Mouse (Mus musculus) intestine, embryonic 16.5 days (tissue): ENCODE measurements around the gene Rab37. TPM values are rescaled to one million over a fixed set of nuclear protein-coding genes. Genes with fewer than 3 reads are reported as not detected.

ENCODE experiments used
- ATAC-seq: fragments of 200-750 bp; cut with Nextera tagmentation; 2 replicates; pipeline ENCODE4 v1.8.0; 2017; ENCODE audit warnings: moderate TSS enrichment, moderate library complexity
- H3K27ac ChIP-seq: fragments of 300-500 bp; sonication (generic); 2 replicates; pipeline ENCODE4 v1.5.1; 2014; ENCODE audit warnings: mild to moderate bottlenecking, low read length
- H3K27me3 ChIP-seq: fragments of 300-500 bp; sonication (generic); replicated peaks from 2 replicates; pipeline ENCODE4 v1.6.1; 2014; ENCODE audit warnings: low read length, control low read depth, mixed read lengths; ENCODE audit not compliant: control insufficient read depth, insufficient read depth
- H3K36me3 ChIP-seq: fragments of 300-500 bp; sonication (generic); 2 replicates; pipeline ENCODE4 v1.6.1; 2014; ENCODE audit warnings: low read length, control low read depth; ENCODE audit not compliant: control insufficient read depth, insufficient read depth
- H3K4me1 ChIP-seq: fragments of 300-500 bp; sonication (generic); 2 replicates; pipeline ENCODE4 v1.6.1; 2014; ENCODE audit warnings: low read length, control low read depth, mixed read lengths; ENCODE audit not compliant: control insufficient read depth, insufficient read depth
- H3K4me2 ChIP-seq: fragments of 300-500 bp; sonication (generic); 2 replicates; pipeline ENCODE4 v1.6.1; 2014; ENCODE audit warnings: low read depth, low read length, control low read depth
- H3K4me3 ChIP-seq: fragments of 300-500 bp; sonication (generic); 2 replicates; pipeline ENCODE4 v1.5.1; 2014; ENCODE audit warnings: mild to moderate bottlenecking, low read length
- H3K9ac ChIP-seq: fragments of 300-500 bp; sonication (generic); 2 replicates; pipeline ENCODE4 v1.6.1; 2014; ENCODE audit warnings: low read depth, low read length
- H3K9me3 ChIP-seq: fragments of 300-500 bp; sonication (generic); 2 replicates; pipeline ENCODE4 v1.6.1; 2016; ENCODE audit warnings: low read length, control low read depth; ENCODE audit not compliant: control insufficient read depth
- WGBS: fragments of 180-500 bp; shearing (Covaris S2); extraction: QIAGEN DNeasy Blood & Tissue Kit; methylation state at CpG from one replicate; pipeline ENCODE4 v1.1.7; 2014; 5-methylcytosine and 5-hydroxymethylcytosine counted together
- polyA plus RNA-seq: library from polyadenylated mRNA; unstranded; fragments of >200 nt; fragmentation: Nextera tagmentation; extraction: Ambion mirVana; gene quantifications from 2 replicates; pipeline ENCODE4 v1.2.1, GENCODE M21; 2015

Gene Rab37
- polyA plus RNA-seq, 1 experiment from 2014 or later = 4.2 TPM

- no peak overlapping the region for H3K4me2 ChIP-seq
- H3K4me1 ChIP-seq = no peaks in the 10 kb centered on the region; the same call in 1 of the 2 replicates
- ATAC-seq = no peak; the same call in 1 of the 2 replicates
- no peaks in the 10 kb centered on the region for H3K9me3 ChIP-seq
- no peaks in the 10 kb centered on the region for H3K36me3 ChIP-seq
- no peaks in the 10 kb centered on the region for H3K27me3 ChIP-seq
- H3K27ac ChIP-seq = no peak overlapping the region
- WGBS = 29% methylated on average over 16 of the region's 16 CpGs
- no peak overlapping the region for H3K4me3 ChIP-seq
- no peak overlapping the region for H3K9ac ChIP-seq
Observed at GRCm38 (mm10) chr11:115099241-115099840, 8.1 kb downstream of the Rab37 start.

- WGBS = 79% methylated on average over 5 of the region's 5 CpGs
- no peak for ATAC-seq
- Histone ChIP-seq H3K4me2 (no peak overlapping the region), H3K9ac (no peak overlapping the region), H3K27ac (no peak overlapping the region), H3K9me3 (no peaks in the 10 kb centered on the region), H3K4me3 (no peak overlapping the region), H3K27me3 (no peaks in the 10 kb centered on the region), H3K4me1 (no peaks in the 10 kb centered on the region; the same call in 1 of the 2 replicates), H3K36me3 (no peaks in the 10 kb centered on the region)
Observed at GRCm38 (mm10) chr11:115100032-115100621, 8.9 kb downstream of the Rab37 start.

GRCm38 (mm10) chr11:115100741-115101140, 9.5 kb downstream of the Rab37 start:
- WGBS = 43% methylated on average over 7 of the region's 7 CpGs

GRCm38 (mm10) chr11:115101615-115102051, 10.4 kb downstream of the Rab37 start:
- no peak overlapping the region for H3K27ac ChIP-seq
- no peak for ATAC-seq
- no peak overlapping the region for H3K9ac ChIP-seq
- H3K27me3 ChIP-seq = no peaks in the 10 kb centered on the region
- no peak overlapping the region for H3K4me2 ChIP-seq
- H3K9me3 ChIP-seq = no peaks in the 10 kb centered on the region
- H3K4me3 ChIP-seq = no peak overlapping the region
- 44% methylated on average over 6 of the region's 6 CpGs for WGBS
- H3K4me1 ChIP-seq = no peaks in the 10 kb centered on the region; the same call in 1 of the 2 replicates
- no peaks in the 10 kb centered on the region for H3K36me3 ChIP-seq

More at GRCm38 (mm10) chr11:115100741-115101140, 9.5 kb downstream of the Rab37 start:
- Histone ChIP-seq H3K9ac (no peak overlapping the region), H3K4me1 (no peaks in the 10 kb centered on the region; the same call in 1 of the 2 replicates), H3K27me3 (no peaks in the 10 kb centered on the region), H3K9me3 (no peaks in the 10 kb centered on the region), H3K4me2 (no peak overlapping the region), H3K27ac (no peak overlapping the region), H3K36me3 (no peaks in the 10 kb centered on the region), H3K4me3 (no peak overlapping the region)
- ATAC-seq = no peak

DNA sequence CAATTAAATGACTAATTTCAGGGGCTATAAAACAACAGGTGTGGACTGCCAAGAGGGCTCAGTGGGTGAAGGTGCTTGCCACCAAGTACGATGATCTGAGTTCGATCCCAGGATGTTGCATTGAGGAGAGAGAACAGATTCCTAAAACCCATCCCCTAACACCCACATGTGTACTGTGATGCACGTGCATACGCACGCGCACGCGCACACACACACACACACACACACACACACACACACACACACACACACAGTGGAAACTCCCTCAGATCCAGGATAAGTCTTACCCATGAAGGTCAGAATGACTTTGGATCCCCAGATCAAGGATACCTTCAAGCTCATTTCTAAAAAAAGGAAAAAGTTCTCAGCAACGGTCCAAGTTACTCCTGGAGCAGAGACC, 10.9 kb downstream of the Rab37 start:
- Histone ChIP-seq H3K9ac (no peak overlapping the region), H3K36me3 (no peaks in the 10 kb centered on the region), H3K27me3 (no peaks in the 10 kb centered on the region), H3K27ac (no peak overlapping the region), H3K4me2 (no peak overlapping the region), H3K9me3 (no peaks in the 10 kb centered on the region), H3K4me1 (peaks cover 3% of the 10 kb centered on the region; the same call in 1 of the 2 replicates), H3K4me3 (no peak overlapping the region)
- no peak for ATAC-seq
- WGBS = 91% methylated on average over 9 of the region's 9 CpGs

GRCm38 (mm10) chr11:115103470-115104413, 12.5 kb downstream of the Rab37 start:
- Histone ChIP-seq H3K4me2 (no peak overlapping the region), H3K9ac (no peak overlapping the region), H3K4me3 (no peak overlapping the region), H3K27me3 (no peaks in the 10 kb centered on the region), H3K9me3 (no peaks in the 10 kb centered on the region), H3K4me1 (peaks cover 8% of the 10 kb centered on the region; the same call in 1 of the 2 replicates), H3K36me3 (no peaks in the 10 kb centered on the region), H3K27ac (no peak overlapping the region)
- no peak for ATAC-seq
- 88% methylated on average over 25 of the region's 25 CpGs for WGBS

DNA sequence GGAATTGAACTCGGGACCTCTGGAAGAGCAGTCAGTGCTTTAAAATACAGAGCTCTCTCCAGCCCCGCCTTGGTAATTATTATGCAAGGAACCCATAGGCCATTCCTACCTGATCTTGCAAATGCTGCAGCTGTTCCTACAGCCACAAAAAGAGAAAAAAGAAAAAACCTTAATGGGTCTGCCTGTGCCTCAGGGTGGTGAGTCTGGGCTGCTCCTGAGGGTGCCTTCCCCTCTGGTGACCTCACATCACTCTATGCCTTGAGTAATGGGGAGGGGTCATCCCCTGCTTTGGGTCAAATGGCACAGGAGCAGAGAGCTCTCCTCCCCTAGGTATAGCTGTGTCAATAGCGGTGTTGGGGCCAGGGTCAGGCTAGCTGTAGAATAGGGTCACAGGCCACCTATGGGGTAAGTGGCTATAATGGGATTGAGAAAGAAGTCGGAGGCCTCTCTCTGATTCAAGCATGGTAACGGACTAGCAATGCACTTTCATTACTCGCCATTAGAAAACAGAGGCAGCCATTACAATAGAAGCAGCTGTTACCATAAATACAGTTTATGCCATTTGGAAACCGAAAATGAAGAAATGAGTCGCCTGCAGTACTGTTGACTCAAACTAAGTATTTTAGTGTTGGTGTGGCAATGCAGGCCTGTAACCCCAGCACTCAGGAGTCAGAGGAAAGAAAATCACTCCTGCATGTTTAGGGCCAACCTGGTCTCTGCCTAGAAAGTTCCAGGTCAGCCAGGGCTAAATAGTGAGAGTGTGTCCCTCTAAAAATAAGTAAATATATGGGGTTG, 13.7 kb downstream of the Rab37 start:
- H3K4me3 ChIP-seq = no peak overlapping the region
- 77% methylated on average over 8 of the region's 8 CpGs for WGBS

GRCm38 (mm10) chr11:115106638-115107037, 15.4 kb downstream of the Rab37 start:
- H3K9ac ChIP-seq = no peak overlapping the region
- H3K4me1 ChIP-seq = peaks cover 8% of the 10 kb centered on the region; the same call in 1 of the 2 replicates
- no peaks in the 10 kb centered on the region for H3K27me3 ChIP-seq
- no peak overlapping the region for H3K4me2 ChIP-seq
- no peak overlapping the region for H3K27ac ChIP-seq
- 87% methylated on average over 2 of the region's 2 CpGs for WGBS
- no peak for ATAC-seq
- no peaks in the 10 kb centered on the region for H3K36me3 ChIP-seq
- H3K9me3 ChIP-seq = no peaks in the 10 kb centered on the region
- H3K4me3 ChIP-seq = no peak overlapping the region

More for the DNA sequence above, 13.7 kb downstream of the Rab37 start:
- Histone ChIP-seq H3K4me2 (no peak overlapping the region), H3K9me3 (no peaks in the 10 kb centered on the region), H3K36me3 (no peaks in the 10 kb centered on the region), H3K9ac (no peak overlapping the region), H3K27ac (no peak overlapping the region), H3K27me3 (no peaks in the 10 kb centered on the region), H3K4me1 (peaks cover 8% of the 10 kb centered on the region; the same call in 1 of the 2 replicates)
- ATAC-seq = no peak
